Mouse (Mus musculus): ENCODE data around the gene Lag3. TPM values are rescaled to one million over a fixed set of nuclear protein-coding genes. Genes with fewer than 3 reads are reported as not detected.

Lag3 gene
- total RNA-seq, 2 experiments from 2014 or later: 0.56 to 0.68 TPM

DNA sequence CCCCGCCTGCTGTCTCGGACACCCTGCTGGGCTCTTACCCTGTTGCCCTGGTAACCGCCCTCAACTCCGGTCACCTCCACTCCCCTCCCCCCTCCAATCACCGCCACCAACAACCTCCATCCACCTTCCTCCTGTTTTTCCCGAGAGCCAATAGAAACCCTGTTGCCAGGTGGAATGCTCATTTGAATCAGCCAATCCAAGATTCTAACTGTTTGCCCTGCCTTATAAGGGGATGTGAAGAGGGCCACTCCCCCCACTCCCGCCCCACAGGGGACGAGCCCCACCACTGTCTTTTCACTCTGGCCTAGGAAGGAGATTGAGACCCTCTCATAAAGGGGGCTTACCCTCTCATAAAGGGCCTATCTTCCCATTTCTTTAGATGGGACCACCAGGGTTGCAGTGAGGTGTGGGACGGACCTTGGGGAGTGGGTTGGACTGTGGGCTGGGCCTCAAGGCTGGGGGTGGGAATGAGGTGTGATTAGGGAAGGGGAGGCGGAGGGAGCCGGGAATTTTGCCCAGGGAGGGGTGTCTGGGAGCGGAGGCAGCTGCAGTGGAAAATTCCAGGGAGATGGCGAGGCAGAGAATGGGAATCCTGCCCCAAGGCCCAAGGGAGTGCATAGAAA lies 8.3 kb upstream of the Lag3 start, which contains the start of gene Ptms:
Gene Ptms, minus strand, starts transcription at position 409 of the 623 bp plus-strand sequence.
- DNase-seq: peak; percentile 92

DNA sequence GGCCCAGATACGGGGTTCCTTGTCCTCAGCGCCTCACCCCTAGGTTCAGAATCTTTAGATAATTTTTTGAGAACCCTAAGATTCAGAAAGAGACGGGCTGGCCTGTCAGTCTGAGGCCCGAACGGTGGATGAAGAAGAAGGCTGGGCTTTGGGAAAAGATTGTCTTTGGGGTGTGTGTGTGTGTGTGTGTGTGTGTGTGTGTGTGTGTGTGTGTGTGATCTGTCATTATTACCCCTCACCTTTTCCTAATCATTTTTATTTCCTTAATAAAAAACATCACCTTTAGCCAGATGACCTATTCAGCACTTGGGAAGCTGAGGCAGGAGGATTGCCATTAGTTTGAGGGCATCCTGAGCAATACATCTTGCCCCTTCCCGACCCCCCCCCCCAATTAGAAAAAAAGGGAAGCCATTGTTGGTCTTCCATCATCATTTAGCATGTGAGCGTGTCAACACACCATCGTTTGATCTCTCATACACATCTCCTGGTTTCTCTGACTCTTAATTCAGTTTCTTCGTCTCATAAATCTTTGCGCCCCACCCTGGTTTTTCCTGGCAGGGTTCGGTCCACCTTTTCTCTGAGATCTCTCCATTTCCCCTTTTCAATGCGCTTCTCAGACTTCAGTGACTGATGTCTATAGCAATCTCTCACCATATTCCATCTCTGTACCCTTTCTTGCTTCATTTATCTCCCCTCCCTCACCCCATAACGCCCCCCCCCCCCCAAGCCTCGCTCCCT lies 7.6 kb upstream of the Lag3 start:
- DNase-seq: no peak

DNA sequence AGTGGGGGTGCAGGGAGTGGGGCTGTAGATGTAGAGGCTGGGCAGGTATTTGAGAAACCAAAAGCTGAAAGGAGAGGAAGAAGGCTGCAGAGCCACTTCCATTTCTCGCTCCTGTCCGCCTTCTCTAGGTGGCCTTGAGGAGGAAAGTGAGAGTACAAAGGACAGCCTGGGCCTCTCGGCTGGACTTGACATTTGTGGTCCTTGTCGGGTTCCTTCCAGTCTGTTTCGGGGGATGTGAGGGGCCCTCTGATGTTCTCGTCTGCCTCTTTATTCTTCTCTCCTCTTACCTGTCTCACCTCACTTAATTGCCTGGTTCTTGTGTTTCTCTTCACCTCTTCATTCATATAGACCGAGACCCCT lies 6.8 kb upstream of the Lag3 start:
- DNase-seq: no peak

DNA sequence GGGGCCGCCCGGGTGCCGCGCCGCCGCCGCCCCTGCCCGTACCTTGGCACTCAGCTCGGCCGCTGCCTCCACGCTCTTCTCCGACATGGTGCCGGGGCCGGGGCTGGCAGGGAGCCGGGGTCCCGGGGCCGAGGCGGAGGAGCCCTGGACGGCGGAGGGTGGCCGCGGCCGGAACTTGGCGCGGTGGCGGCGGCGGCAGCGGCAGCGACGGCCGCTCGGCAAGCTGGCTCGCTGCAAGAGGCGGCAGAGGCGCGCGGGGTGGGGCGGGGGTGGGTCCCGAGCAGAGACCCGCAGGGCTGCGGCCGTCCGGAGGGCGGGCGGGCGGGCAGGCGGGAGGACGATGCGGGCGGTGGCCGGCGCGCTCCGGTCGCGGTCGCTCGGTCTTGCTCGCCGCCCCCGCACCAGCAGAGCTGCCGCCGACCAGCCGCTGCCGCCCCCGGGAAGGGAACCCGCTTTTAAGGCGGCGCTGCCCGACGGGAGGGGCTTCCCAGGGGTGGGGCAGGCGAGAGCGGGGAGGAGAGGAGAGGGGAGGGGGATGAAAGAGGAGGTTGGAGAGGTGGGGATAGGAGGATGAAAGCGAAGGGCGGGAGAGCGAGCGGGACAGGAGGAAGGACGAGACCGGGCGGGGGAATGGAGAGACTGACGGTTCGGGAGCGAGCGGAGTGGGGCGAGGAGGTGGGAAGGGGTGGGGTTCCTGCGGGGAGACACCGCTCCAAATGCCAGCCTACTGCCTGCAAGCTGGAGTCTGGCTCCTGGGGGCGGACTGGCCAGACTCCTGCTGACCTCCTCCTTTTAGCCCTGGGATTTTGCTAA lies 6.2 kb upstream of the Lag3 start:
- peak; percentile 88 for DNase-seq

DNA sequence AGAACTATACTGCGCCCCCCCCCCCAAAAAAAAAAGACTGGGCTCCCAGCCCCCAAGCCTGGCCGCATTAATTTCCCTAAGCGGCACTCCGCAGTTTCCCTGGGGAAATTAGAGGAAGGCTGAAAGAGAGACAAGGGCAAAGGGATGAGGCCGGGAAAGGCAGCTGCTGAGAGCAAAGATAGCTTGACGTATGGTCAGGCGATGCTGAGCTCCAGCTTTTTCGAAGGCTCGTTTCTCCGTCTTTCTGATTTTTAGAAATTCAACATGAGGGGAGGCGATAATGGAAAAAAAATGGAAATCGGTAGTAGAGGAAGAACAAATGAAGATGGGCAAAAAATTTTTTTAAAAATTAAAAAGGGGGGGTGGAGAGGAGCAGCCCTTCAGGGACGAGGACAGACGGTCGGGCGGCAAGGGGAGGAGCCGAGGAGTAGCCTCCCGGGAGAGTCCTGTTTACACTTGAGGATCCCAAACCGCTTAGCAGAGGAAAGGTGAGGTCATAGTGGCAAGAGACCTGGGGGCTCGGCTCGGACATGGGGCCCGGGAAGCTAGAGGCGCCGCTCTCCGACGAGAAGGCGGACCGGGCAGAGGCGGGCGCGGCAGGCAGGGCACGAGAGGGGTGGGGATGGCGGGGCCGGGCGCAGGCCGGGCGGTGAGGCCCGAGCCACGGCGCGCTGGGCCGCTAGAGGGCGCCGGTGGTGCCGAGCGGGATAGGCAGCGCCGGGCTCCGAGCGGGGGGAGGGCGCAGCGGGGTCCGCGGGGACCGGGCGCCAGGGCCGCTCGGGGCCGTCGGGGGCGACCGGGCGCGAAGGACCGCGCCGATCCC lies 5.4 kb upstream of the Lag3 start:
- peak; percentile 98 for DNase-seq

DNA sequence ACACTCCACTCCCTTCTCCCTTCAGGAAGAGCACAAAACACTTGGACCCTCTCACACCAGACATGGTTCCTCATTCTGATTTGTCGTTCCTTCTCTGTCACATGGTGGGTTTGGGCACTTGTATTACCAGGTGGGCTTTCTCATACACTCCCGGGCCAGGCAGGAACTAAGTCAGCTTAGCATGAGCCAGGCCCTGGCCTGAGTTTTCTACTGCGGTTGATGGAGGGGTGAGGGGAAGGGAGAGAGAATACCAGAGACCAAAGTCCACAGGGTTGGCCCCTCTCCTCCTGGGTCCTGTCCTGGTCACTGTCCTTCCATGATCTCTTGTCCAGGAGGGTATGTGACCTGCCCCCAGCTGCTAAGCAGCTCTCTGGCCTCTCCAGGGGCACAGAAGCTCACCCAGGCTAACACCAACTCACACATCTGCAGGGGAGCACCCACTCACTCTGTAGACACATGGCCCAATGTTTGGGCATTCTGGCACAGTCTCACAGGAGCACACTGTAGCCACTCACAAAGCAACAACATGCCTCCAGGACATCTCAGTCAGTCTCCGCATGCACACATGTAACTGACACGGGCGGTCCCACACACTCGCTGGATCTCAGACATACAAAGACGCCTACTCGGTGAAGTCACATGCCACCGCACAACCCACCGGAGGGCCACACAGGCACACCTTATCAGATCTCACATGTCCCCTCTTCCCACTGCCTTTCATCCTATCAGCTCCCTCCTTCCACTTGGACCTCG lies 4.6 kb upstream of the Lag3 start:
- DNase-seq: no peak

DNA sequence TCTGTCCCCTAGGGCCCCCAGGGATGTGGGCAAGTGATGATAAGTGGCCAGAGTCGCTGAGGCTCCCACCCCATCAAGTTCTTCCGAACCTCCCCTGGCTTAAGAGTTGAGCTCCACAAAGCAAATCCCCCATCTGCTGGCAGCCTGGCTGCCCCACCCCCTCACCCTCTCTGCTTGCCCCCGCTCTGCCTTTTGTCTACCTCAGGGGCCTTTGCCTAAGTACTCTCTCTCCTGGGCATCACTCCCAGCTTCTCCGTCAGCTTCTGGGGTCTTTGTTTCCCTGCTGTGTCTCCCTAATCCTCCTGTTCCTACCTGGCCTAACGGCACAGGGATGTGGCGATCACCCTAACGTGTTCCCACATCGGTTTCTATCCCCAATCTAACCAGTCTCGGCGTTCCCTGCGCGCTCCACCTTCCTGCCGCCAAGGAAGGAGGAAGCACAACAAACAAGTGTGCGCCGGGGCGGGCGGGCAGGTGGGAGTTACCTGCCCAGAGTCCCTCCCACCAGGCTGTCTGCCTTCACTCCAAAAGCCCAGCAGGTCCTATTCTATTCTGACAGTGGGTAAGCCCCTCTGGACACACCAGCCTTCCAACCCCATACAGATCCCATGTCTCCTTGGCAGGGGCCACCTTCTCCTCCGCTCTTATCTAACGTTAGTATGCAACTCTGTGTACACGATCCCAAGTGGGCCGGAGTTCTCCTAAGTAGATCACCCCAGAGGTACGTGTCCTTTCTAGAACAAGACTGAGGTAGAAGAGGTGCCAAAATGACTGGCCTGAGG lies 3.8 kb upstream of the Lag3 start:
- DNase-seq: no peak

- DNase-seq: no peak
Observed at GRCm38 (mm10) chr6:124914511-124914910, 3.0 kb upstream of the Lag3 start.

- no peak for DNase-seq
Observed at GRCm38 (mm10) chr6:124913721-124914285, 2.3 kb upstream of the Lag3 start.

- DNase-seq: no peak
Observed at GRCm38 (mm10) chr6:124913214-124913613, 1.7 kb upstream of the Lag3 start.

DNA sequence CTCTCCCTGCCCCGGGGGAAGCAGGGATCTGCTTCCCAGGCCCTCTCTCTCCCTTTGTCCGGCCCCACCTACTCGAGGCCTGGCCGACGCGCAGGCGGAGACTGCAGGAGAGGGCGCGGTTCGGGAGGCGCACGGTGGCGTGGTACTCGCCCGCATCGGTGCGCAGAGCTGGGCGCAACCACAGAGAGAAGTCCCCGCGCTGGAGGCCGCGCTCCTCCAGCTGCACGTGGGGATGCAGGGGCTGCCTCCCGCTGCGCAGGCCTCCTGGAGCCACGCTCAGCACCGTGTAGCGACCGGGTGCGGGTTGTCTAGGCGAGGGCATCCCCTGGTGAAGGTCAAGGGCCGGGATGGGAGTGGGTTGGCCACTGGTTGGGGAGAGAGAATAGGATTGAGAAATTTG lies 1.5 kb downstream of the Lag3 start:
- no peak for DNase-seq

DNA sequence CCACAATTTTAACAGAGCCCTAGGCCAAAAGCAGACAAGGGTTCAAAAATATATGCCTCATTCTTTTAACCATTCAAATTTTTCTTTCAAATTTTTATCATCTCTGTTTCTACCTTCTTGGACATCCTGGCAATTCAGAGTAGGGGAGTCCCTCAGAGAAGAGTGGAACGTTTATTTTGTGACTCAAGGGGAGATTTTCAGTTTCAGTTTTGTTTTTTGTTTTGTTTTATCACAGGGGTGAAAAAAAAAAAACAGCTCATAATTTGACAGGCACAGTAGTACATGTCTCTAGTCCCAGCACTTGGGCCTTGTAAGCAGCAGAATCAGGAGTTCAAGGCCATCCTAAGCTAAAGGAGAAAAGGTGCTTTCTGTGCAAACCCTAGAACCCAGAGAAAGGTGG lies 3.7 kb downstream of the Lag3 start:
- DNase-seq: no peak

- DNase-seq: no peak
Observed at GRCm38 (mm10) chr6:124904991-124905860, 6.3 kb downstream of the Lag3 start.

DNA sequence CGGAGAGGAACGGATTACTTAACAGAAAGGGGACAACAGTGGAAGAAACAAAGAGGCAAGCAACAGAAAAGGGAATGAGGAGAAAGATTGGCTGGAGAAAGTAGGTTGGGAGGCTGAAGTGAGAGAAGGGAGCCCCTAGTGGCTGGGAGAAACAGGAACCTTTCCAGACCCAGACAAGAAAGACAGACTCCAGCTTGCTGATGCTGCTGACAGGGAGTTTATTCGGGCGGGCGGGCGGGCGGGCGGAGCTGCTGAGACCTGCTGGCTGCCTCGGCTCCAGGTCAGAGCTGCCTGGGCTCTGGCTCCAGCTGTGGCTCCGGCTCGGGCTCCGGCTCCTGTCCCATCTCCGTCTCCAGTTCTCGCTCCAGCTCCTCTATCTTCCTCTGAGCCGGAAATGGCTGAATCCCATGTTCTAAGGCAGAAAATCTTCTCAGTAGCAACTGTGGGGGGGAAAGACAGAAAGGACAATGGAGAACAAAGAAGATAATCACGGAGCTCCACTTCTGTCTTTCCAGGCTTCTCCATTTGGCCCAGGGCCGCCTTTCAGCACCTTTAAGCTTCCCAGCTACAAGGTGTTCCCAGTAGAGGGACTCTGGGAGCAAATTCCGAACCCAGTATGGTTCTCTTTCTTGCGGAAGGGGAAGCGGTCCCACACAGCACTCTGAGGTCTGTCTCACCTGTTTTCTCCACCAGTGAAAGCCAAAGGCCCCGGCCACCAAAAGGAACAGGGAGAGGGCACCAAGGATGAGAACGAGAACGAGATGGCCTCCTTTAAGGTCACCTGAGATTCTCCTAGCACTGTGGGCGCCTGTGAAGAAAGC lies 7.1 kb downstream of the Lag3 start:
- DNase-seq: peak; percentile 51

DNA sequence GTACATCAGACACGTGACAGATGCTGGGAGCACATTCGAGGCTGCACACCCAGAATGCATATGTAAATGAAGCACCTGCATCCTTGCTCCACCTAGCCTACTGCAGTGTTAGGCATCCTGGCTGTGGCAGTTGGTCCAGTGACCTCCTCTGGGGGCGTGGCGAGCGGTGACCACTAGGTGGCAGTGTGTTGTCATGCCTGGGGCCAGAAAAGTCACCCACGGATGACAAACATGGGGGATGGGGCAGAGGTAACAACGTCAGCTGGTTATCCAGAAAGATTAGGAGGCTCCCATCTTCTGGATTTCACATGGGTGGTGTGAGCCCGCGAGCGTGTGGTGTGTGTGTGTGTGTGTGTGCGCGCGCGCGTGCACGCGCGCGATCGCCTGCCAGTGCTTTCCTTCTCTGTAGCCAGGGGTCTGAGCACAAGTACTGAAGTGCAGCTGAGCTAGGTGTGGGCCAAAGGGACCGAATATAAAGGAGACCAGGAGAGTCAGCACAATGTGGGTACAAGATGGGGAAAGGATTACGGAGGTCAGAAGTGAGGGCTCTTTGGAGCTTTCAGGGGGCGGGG lies 7.8 kb downstream of the Lag3 start:
- DNase-seq: peak; percentile 97

DNA sequence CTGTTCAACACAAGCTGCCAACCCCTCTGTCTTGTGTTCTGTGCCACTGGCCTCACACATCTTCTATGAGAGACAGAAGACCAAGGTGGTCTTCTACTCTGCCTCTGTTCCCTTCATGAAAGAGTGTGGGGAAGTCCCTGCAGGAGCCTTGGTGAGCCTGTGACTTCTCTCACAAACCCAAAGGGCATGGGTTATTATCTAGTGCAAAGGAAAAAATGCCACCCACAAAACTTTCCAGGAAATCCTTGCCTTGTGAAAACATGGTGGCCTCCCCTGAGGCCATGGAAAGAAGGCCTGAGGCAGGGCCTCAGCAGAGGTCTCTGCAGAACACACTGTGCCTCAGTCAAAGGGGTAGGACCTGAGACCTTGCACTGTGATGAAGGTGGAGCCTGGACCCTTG lies 9.7 kb downstream of the Lag3 start:
- no peak for DNase-seq

- DNase-seq: no peak
Observed at GRCm38 (mm10) chr6:124900801-124901480, 10.6 kb downstream of the Lag3 start.
